Mouse (Mus musculus) embryonic fibroblast, embryonic 13.5 days (primary cell): Measurements from ENCODE around the gene Psmb4.

Source experiments
- CTCF ChIP-seq: IDR thresholded peaks from 2 replicates; pipeline ENCODE4 v1.5.1; 2011; ENCODE audit warnings: mild to moderate bottlenecking, control low read depth, low read length, moderate library complexity, borderline replicate concordance; ENCODE audit not compliant: insufficient read depth
- POLR2A ChIP-seq: IDR thresholded peaks from 2 replicates; pipeline ENCODE4 v1.6.1; 2011; ENCODE audit warnings: low read depth, mild to moderate bottlenecking, control low read depth, low read length, moderate library complexity

DNA sequence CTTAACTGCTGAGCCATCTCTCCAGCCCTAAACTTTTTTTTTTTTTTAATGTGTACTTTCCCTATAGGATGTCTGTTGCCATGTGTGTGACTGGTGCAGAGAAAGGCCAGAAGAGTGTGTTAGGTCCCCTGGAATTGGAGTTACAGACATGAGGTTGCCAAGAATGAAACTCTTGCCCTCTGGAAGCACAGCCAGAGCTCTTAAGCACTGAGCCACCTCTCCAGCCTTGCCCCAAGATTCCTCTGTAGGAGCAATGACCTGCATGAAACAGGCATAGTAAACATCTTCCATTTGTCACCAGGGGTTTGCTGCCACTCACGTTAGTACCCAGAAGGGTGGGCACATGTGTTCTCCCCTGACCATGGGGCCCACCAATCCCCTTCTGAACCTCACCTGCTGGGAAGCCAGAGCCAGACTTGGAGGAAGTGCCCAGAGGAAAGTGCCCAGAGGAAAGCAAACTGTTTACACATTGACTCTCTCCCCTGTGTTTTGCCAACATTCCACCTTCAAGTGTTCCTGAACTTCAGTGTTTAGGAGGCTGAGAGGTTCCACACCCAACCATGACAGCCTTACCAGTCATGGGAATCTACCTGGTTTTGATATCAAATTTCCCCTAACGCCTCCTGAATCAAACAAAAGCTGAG lies 24.4 kb upstream of the Psmb4 start:
- TF ChIP-seq CTCF, result no peak
- TF ChIP-seq POLR2A, result no peak
